In genomic region chr1:22805726-22806625, GRCm38 (mm10) we compare ENCODE assay signal across 8 mouse cellular contexts. TPM values are rescaled to one million over a fixed set of nuclear protein-coding genes. Genes with fewer than 3 reads are reported as not detected.
DNase-seq lines count a peak whose midpoint lies in the region; ATAC-seq lines count a peak whose summit lies in the region.

TSS of gene Rims1 (minus strand) at chr1:22805994.

- H3K4me2 ChIP-seq in hindbrain, embryonic 11.5 days (replicated peaks; ENCODE audit: low read depth, low read length), result peak within 1 kb of the TSS; percentile 91

- peak within 1 kb of the TSS; percentile 76 for H3K27ac ChIP-seq in hindbrain, embryonic 11.5 days (ENCODE audit: low read depth, low read length)

- no peaks in the 10 kb centered on the region for H3K9me3 ChIP-seq in hindbrain, embryonic 11.5 days (ENCODE audit: control insufficient read depth, low read length)

- peak; percentile 1 for DNase-seq in adrenal gland, adult 8-10 months
- DNase-seq in cerebellum, adult 8-10 months, result peak; percentile 83
- peak; percentile 11 for DNase-seq in forelimb bud, embryonic 11.5 days (ENCODE audit: low read depth, low spot score)
- DNase-seq in hindbrain, embryonic 11.5 days (ENCODE audit: low spot score), result peak; percentile 75
- peak; percentile 62 to 82 for DNase-seq in left cerebral cortex, postnatal 10 days (ENCODE audit: extremely low spot score in 1 of 2, low spot score in 2 of 2)
- DNase-seq in lung, postnatal 4 days, result peak; percentile 44 to 67
- peak; percentile 71 for DNase-seq in right cerebral cortex, postnatal 14 days
- DNase-seq in natural killer cell, adult 2 months (ENCODE audit: low spot score in 2 of 2), result no peak

- H3K4me3 ChIP-seq in hindbrain, embryonic 11.5 days (ENCODE audit: low read depth, low read length), result peak within 1 kb of the TSS; percentile 70

- peak within 1 kb of the TSS; percentile 78 for H3K9ac ChIP-seq in hindbrain, embryonic 11.5 days (ENCODE audit: low read depth, low read length)

- intact Hi-C loops in left cerebral cortex, postnatal 10 days (cut with DNase I), result loop anchor here (5.0 to 10.0 kb wide), 3 partner anchors 181 to 329 kb away; no protein-coding TSS in a partner anchor

- peak; percentile 93 for ATAC-seq in hindbrain, embryonic 11.5 days (ENCODE audit: low FRiP score)

- 2% methylated on average over 42 of the region's 76 CpGs for WGBS in hindbrain, embryonic 11.5 days

- H3K36me3 ChIP-seq in hindbrain, embryonic 11.5 days (ENCODE audit: control insufficient read depth, insufficient read depth, low read length), result no peaks in the 10 kb centered on the region

- H3K27me3 ChIP-seq in hindbrain, embryonic 11.5 days (ENCODE audit: control insufficient read depth, insufficient read depth, low read length), result no peaks in the 10 kb centered on the region; the same call in 1 of the 2 replicates

- 0 out of 2 replicates have a peak, but pooled peaks cover 2% of the 10 kb centered on the region for H3K4me1 ChIP-seq in hindbrain, embryonic 11.5 days (replicated peaks; ENCODE audit: control insufficient read depth, insufficient read depth, low read length)

RNA-seq across cellular contexts. Expression of gene Rims1, which starts in this region (rescaled TPM):
- 1 to 10 TPM in 1 of 4 experiments, under 1 TPM in 3; 0.35 to 1.0 (median 0.87) TPM for total RNA-seq in adrenal gland, adult 8-10 months (2022)
- polyA plus RNA-seq in hindbrain, embryonic 11.5 days (2014; fragmentation: Nextera tagmentation; extraction: Ambion mirVana), result 3.2 and 4.6 TPM in 2 replicates
- total RNA-seq in left cerebral cortex, postnatal 10 days (2021), result 100 to 1,000 TPM; 245 to 247 TPM

Comparison
In these comparisons a context has a peak if more than half of its experiments do, and no peak if none do; other contexts are left out.
1. RNA of gene Rims1 (total RNA-seq): 245 to 247 TPM in left cerebral cortex, postnatal 10 days; 0.35 to 1.0 TPM in adrenal gland, adult 8-10 months; every median in the first group is over 100 times any median in the second.
2. DNase-seq: peak in adrenal gland, adult 8-10 months (single experiment), cerebellum, adult 8-10 months (single experiment), forelimb bud, embryonic 11.5 days (single experiment), hindbrain, embryonic 11.5 days (single experiment), left cerebral cortex, postnatal 10 days (2 of 2), lung, postnatal 4 days (2 of 2) and right cerebral cortex, postnatal 14 days (single experiment); none in natural killer cell, adult 2 months (0 of 2).